Mouse (Mus musculus) CH12.LX (cell line): ENCODE data around the gene Cdkn2aipnl. TPM values are rescaled to one million over a fixed set of nuclear protein-coding genes. Genes with fewer than 3 reads are reported as not detected.
A peak's percentile ranks its signal among the peaks of the same experiment; 100 is the strongest.

Experiments
- DNase-seq: peaks from one replicate; pipeline ENCODE4 v3.0.0-alpha.2; 2013; ENCODE audit errors: extremely low read depth
- H3K27ac ChIP-seq: 2 replicates; pipeline ENCODE4 v1.5.1; 2012; ENCODE audit warnings: low read depth, mild to moderate bottlenecking, control low read depth, moderate library complexity; ENCODE audit not compliant: insufficient read depth
- H3K27me3 ChIP-seq: replicated peaks from 2 replicates; pipeline ENCODE3; 2012; ENCODE audit warnings: inconsistent platforms
- H3K36me3 ChIP-seq, 2 experiments: replicated peaks in 1 of 2; 2 replicates each; pipeline versions ENCODE3 to v1.6.1; 2012; ENCODE audit warnings: inconsistent platforms in 1 of 2, low read length in 1 of 2, mild to moderate bottlenecking in 1 of 2, mixed read lengths in 1 of 2, moderate library complexity in 1 of 2; ENCODE audit not compliant: control insufficient read depth in 1 of 2, insufficient read depth in 1 of 2
- H3K4me1 ChIP-seq, 2 experiments: 2 replicates each; pipeline ENCODE4 v1.6.1; 2012; ENCODE audit warnings: inconsistent platforms in 1 of 2, moderate library complexity in 1 of 2; ENCODE audit not compliant: insufficient read depth in 2 of 2, control insufficient read depth in 1 of 2
- H3K4me2 ChIP-seq: 2 replicates; pipeline ENCODE4 v1.6.1; 2012; ENCODE audit warnings: low read depth, mild to moderate bottlenecking, control low read depth; ENCODE audit not compliant: poor library complexity, insufficient read depth, severe bottlenecking
- H3K4me3 ChIP-seq, 3 experiments: fragments of 150-350 bp in 1 of 3; sonication (generic) in 1 of 3; replicated peaks in 1 of 3; 2 replicates each; pipeline versions ENCODE3 to v1.5.1; 2011 to 2012; ENCODE audit warnings: low read depth in 2 of 3, low read length in 2 of 3, mild to moderate bottlenecking in 2 of 3, moderate library complexity in 2 of 3, control low read depth in 1 of 3, improper control_type of control experiment in 1 of 3, inconsistent platforms in 1 of 3, mixed read lengths in 1 of 3; ENCODE audit not compliant: poor library complexity in 1 of 3
- H3K79me2 ChIP-seq: replicated peaks from 2 replicates; pipeline ENCODE4 v1.6.1; 2012; ENCODE audit warnings: mild to moderate bottlenecking, moderate library complexity; ENCODE audit not compliant: control insufficient read depth, poor library complexity, insufficient read depth, severe bottlenecking; ENCODE audit errors: extremely low read depth
- H3K9ac ChIP-seq: 2 replicates; pipeline ENCODE4 v1.6.1; 2012; ENCODE audit warnings: low read depth, mild to moderate bottlenecking, control low read depth, moderate library complexity; ENCODE audit not compliant: insufficient read depth
- H3K9me3 ChIP-seq: replicated peaks from 2 replicates; pipeline ENCODE3; 2012; ENCODE audit warnings: low read length, inconsistent platforms, mixed read lengths
- BHLHE40 ChIP-seq: IDR thresholded peaks from 2 replicates; pipeline ENCODE4 v1.6.1; 2011; ENCODE audit warnings: mild to moderate bottlenecking, low read depth, low read length, improper control_type of control experiment
- CHD1 ChIP-seq: IDR thresholded peaks from 2 replicates; pipeline ENCODE4 v1.6.1; 2012; ENCODE audit warnings: low read depth, low read length, improper control_type of control experiment, inconsistent platforms
- CHD2 ChIP-seq: IDR thresholded peaks from 2 replicates; pipeline ENCODE4 v1.6.1; 2011; ENCODE audit warnings: low read length, improper control_type of control experiment
- CTCF ChIP-seq, 2 experiments: IDR thresholded peaks in 1 of 2; conservative IDR thresholded peaks in 1 of 2; 2 replicates each; pipeline ENCODE4 v1.5.1; 2011 to 2012; ENCODE audit warnings: low read depth in 2 of 2, low read length in 2 of 2, improper control_type of control experiment in 1 of 2, inconsistent platforms in 1 of 2, mild to moderate bottlenecking in 1 of 2, moderate library complexity in 1 of 2
- E2F4 ChIP-seq: IDR thresholded peaks from 2 replicates; pipeline ENCODE4 v1.6.1; 2011; ENCODE audit warnings: low read depth, low read length, improper control_type of control experiment; ENCODE audit not compliant: insufficient replicate concordance
- ELF1 ChIP-seq: IDR thresholded peaks from 2 replicates; pipeline ENCODE4 v1.6.1; 2014; ENCODE audit warnings: low read depth, mild to moderate bottlenecking, inconsistent platforms, low read length, improper control_type of control experiment
- EP300 ChIP-seq: IDR thresholded peaks from 2 replicates; pipeline ENCODE4 v1.6.1; 2011; ENCODE audit warnings: low read length, improper control_type of control experiment
- ETS1 ChIP-seq: conservative IDR thresholded peaks from 2 replicates; pipeline ENCODE4 v1.6.1; 2012; ENCODE audit warnings: low read depth, mild to moderate bottlenecking, inconsistent platforms, low read length, improper control_type of control experiment, moderate library complexity
- GABPA ChIP-seq: IDR thresholded peaks from 2 replicates; pipeline ENCODE4 v1.6.1; 2012; ENCODE audit warnings: low read depth, low read length, improper control_type of control experiment, inconsistent platforms; ENCODE audit not compliant: insufficient replicate concordance
- HCFC1 ChIP-seq: IDR thresholded peaks from 2 replicates; pipeline ENCODE4 v1.6.1; 2012; ENCODE audit warnings: low read depth, mild to moderate bottlenecking, inconsistent platforms, low read length, improper control_type of control experiment
- IRF4 ChIP-seq: IDR thresholded peaks from 2 replicates; pipeline ENCODE4 v1.6.1; 2014; ENCODE audit warnings: low read depth, mild to moderate bottlenecking, inconsistent platforms, low read length, improper control_type of control experiment
- JUN ChIP-seq: IDR thresholded peaks from 2 replicates; pipeline ENCODE4 v1.6.1; 2011; ENCODE audit warnings: low read depth, mild to moderate bottlenecking, low read length, improper control_type of control experiment, moderate library complexity; ENCODE audit not compliant: insufficient read depth
- JUND ChIP-seq: conservative IDR thresholded peaks from 2 replicates; pipeline ENCODE4 v1.6.1; 2011; ENCODE audit warnings: low read depth, low read length, improper control_type of control experiment
- KAT2A ChIP-seq: IDR thresholded peaks from 2 replicates; pipeline ENCODE4 v1.6.1; 2012; ENCODE audit warnings: low read length, improper control_type of control experiment, inconsistent platforms; ENCODE audit not compliant: insufficient replicate concordance
- MAFK ChIP-seq: IDR thresholded peaks from 2 replicates; pipeline ENCODE4 v1.6.1; 2011; ENCODE audit warnings: low read length, improper control_type of control experiment; ENCODE audit not compliant: insufficient replicate concordance
- MAX ChIP-seq: IDR thresholded peaks from 2 replicates; pipeline ENCODE4 v1.6.1; 2011; ENCODE audit warnings: low read length, improper control_type of control experiment
- MAZ ChIP-seq: IDR thresholded peaks from 2 replicates; pipeline ENCODE4 v1.6.1; 2012; ENCODE audit warnings: low read depth, mild to moderate bottlenecking, inconsistent platforms, low read length, improper control_type of control experiment, moderate library complexity
- MEF2A ChIP-seq: IDR thresholded peaks from 2 replicates; pipeline ENCODE4 v1.6.1; 2014; ENCODE audit warnings: low read depth, mild to moderate bottlenecking, inconsistent platforms, low read length, improper control_type of control experiment, borderline replicate concordance
- MYC ChIP-seq: IDR thresholded peaks from 2 replicates; pipeline ENCODE4 v1.6.1; 2011; ENCODE audit warnings: low read depth, mild to moderate bottlenecking, improper control_type of control experiment, low read length
- NELFE ChIP-seq: IDR thresholded peaks from 2 replicates; pipeline ENCODE4 v1.6.1; 2011; ENCODE audit warnings: low read depth, low read length, improper control_type of control experiment
- PAX5 ChIP-seq: IDR thresholded peaks from 2 replicates; pipeline ENCODE4 v1.6.1; 2012; ENCODE audit warnings: low read length, inconsistent platforms, mixed read lengths
- POLR2A ChIP-seq: IDR thresholded peaks from 2 replicates; pipeline ENCODE4 v1.6.1; 2011; ENCODE audit warnings: low read depth, mild to moderate bottlenecking, improper control_type of control experiment, low read length
- POLR2AphosphoS2 ChIP-seq: IDR thresholded peaks from 2 replicates; pipeline ENCODE4 v1.6.1; 2011; ENCODE audit warnings: low read depth, low read length, improper control_type of control experiment
- RAD21 ChIP-seq: IDR thresholded peaks from 2 replicates; pipeline ENCODE4 v1.6.1; 2011; ENCODE audit warnings: low read depth, mild to moderate bottlenecking, low read length, improper control_type of control experiment, moderate library complexity
- RCOR1 ChIP-seq: conservative IDR thresholded peaks from 2 replicates; pipeline ENCODE4 v1.6.1; 2012; ENCODE audit warnings: low read depth, mild to moderate bottlenecking, inconsistent platforms, low read length, improper control_type of control experiment
- SIN3A ChIP-seq: IDR thresholded peaks from 2 replicates; pipeline ENCODE4 v1.6.1; 2012; ENCODE audit warnings: low read length, improper control_type of control experiment, inconsistent platforms
- SMC3 ChIP-seq: IDR thresholded peaks from 2 replicates; pipeline ENCODE4 v1.6.1; 2011; ENCODE audit warnings: low read depth, low read length, improper control_type of control experiment
- TBP ChIP-seq: conservative IDR thresholded peaks from 2 replicates; pipeline ENCODE4 v1.6.1; 2011; ENCODE audit warnings: low read depth, low read length, improper control_type of control experiment
- TCF12 ChIP-seq: IDR thresholded peaks from 2 replicates; pipeline ENCODE4 v1.6.1; 2014; ENCODE audit warnings: low read depth, mild to moderate bottlenecking, inconsistent platforms, low read length, improper control_type of control experiment
- UBTF ChIP-seq: IDR thresholded peaks from 2 replicates; pipeline ENCODE4 v1.6.1; 2012; ENCODE audit warnings: low read depth, mild to moderate bottlenecking, inconsistent platforms, low read length, improper control_type of control experiment, moderate library complexity
- USF1 ChIP-seq: IDR thresholded peaks from 2 replicates; pipeline ENCODE4 v1.6.1; 2014; ENCODE audit warnings: low read depth, mild to moderate bottlenecking, inconsistent platforms, low read length, improper control_type of control experiment
- USF2 ChIP-seq: conservative IDR thresholded peaks from 2 replicates; pipeline ENCODE4 v1.6.1; 2011; ENCODE audit warnings: low read depth, low read length, improper control_type of control experiment
- ZC3H11A ChIP-seq: IDR thresholded peaks from 2 replicates; pipeline ENCODE4 v1.6.1; 2012; ENCODE audit warnings: low read depth, mild to moderate bottlenecking, inconsistent platforms, low read length, improper control_type of control experiment
- ZKSCAN1 ChIP-seq: IDR thresholded peaks from 2 replicates; pipeline ENCODE4 v1.6.1; 2012; ENCODE audit warnings: low read depth, inconsistent platforms, low read length, improper control_type of control experiment, borderline replicate concordance
- ZMIZ1 ChIP-seq: IDR thresholded peaks from 2 replicates; pipeline ENCODE4 v1.6.1; 2012; ENCODE audit warnings: low read depth, mild to moderate bottlenecking, inconsistent platforms, low read length, improper control_type of control experiment
- ZNF384 ChIP-seq: IDR thresholded peaks from 2 replicates; pipeline ENCODE4 v1.6.1; 2012; ENCODE audit warnings: low read depth, low read length, improper control_type of control experiment, inconsistent platforms
- dilution Hi-C: fragments of 300-500 bp; cut with MboI; formaldehyde crosslinking; loops from 2 replicates; pipeline ENCODE4 v1.14.3; 2020; ENCODE audit warnings: low sequenced_read_pairs; ENCODE audit not compliant: extremely low pct_unique_long_range_greater_than_20kb, extremely low pct_ligation_motif_present
- in situ Hi-C: fragments of 300-500 bp; cut with MboI; formaldehyde crosslinking; loops from 3 replicates; pipeline ENCODE4 v1.14.3; 2019; ENCODE audit warnings: low sequenced_read_pairs, low pct_ligation_motif_present, low pct_unique_long_range_greater_than_20kb, mixed read lengths
- polyA plus RNA-seq: library from polyadenylated mRNA; unstranded; fragments of >175 nt; gene quantifications from 2 replicates; pipeline ENCODE4 v1.2.1, GENCODE M21; 2012; ENCODE audit warnings: low read depth; ENCODE audit not compliant: insufficient read length
- total RNA-seq, 2 experiments: library from RNA; depleted of rRNA; stranded (reverse); fragments of 300-350 nt in 1 of 2; fragments of >200 nt in 1 of 2; gene quantifications; 2 replicates each; pipeline ENCODE4 v1.2.3; 2012 to 2014

The Cdkn2aipnl gene
- total RNA-seq (2012; rRNA removed) (170 and 172 TPM in 2 replicates), total RNA-seq (2014; rRNA removed) (256 and 271 TPM in 2 replicates), polyA plus RNA-seq (200 and 219 TPM in 2 replicates)

- H3K4me3 ChIP-seq, result peak within 1 kb of the TSS; percentile 71 to 75 (median 75)
- peaks cover 5 to 30% of the 10 kb centered on the region in 2 experiments; a peak in 3 of 4 replicates for H3K4me1 ChIP-seq
- peaks cover 30 to 36% of the 10 kb centered on the region in 2 experiments for H3K36me3 ChIP-seq
- dilution Hi-C loops, result no loop called here
- H3K27me3 ChIP-seq, result no peaks in the 10 kb centered on the region
- peak within 1 kb of the TSS; percentile 77 for H3K9ac ChIP-seq
- H3K79me2 ChIP-seq, result peaks cover 25% of the 10 kb centered on the region
- H3K9me3 ChIP-seq, result peaks cover 10% of the 10 kb centered on the region
- in situ Hi-C loops, result loop anchor here (10.0 kb wide), 1 partner anchor 143 kb away; no protein-coding TSS in a partner anchor
- peak within 1 kb of the TSS; percentile 82 for H3K4me2 ChIP-seq
- peak; percentile 96 for DNase-seq
- peak within 1 kb of the TSS; percentile 63 for H3K27ac ChIP-seq
- TF ChIP-seq CHD1, result peak; percentile 71; the same call in 1 of the 2 replicates
- no peak for TF ChIP-seq PAX5
- peak; percentile 86 for TF ChIP-seq USF1
- no peak for TF ChIP-seq JUND
- TF ChIP-seq MAX, result peak; percentile 98
- no peak; the same call in 1 of the 2 replicates for TF ChIP-seq JUN
- TF ChIP-seq EP300, result no peak
- TF ChIP-seq POLR2AphosphoS2, result no peak
- peak; percentile 79 for TF ChIP-seq MYC
- TF ChIP-seq TCF12, result peak; percentile 98
- peak; percentile 88 for TF ChIP-seq ZMIZ1
- TF ChIP-seq E2F4, result 0 out of 2 replicates have a peak, but pooled peaks have one; percentile 58
- peak; percentile 95; the same call in 1 of the 2 replicates for TF ChIP-seq UBTF
- TF ChIP-seq ELF1, result peak; percentile 81
- TF ChIP-seq USF2, result peak; percentile 86
- TF ChIP-seq CTCF (conservative IDR thresholded peaks at IDR 0.05 in 1 of 2, IDR thresholded peaks at IDR 0.05 in 1 of 2; ENCODE audit: low read depth in 2 of 2, low read length in 2 of 2), result peak; percentile 22 to 99; a peak in 3 of 4 replicates
- peak; percentile 92 for TF ChIP-seq HCFC1
- peak; percentile 63 for TF ChIP-seq CHD2
- peak; percentile 74 for TF ChIP-seq ETS1
- peak; percentile 81; the same call in 1 of the 2 replicates for TF ChIP-seq RCOR1
- TF ChIP-seq SMC3, result peak; percentile 99
- peak; percentile 74 for TF ChIP-seq RAD21
- TF ChIP-seq ZKSCAN1, result no peak
- TF ChIP-seq TBP, result 0 out of 2 replicates have a peak, but pooled peaks have one; percentile 39
- peak; percentile 67 for TF ChIP-seq ZNF384
- TF ChIP-seq GABPA, result peak; percentile 99
- peak; percentile 90 for TF ChIP-seq NELFE
- peak; percentile 89 for TF ChIP-seq ZC3H11A
- peak; percentile 94 for TF ChIP-seq MEF2A
- TF ChIP-seq POLR2A, result peak; percentile 86
- TF ChIP-seq MAZ, result peak; percentile 86
- TF ChIP-seq BHLHE40, result peak; percentile 78
- TF ChIP-seq KAT2A, result peak; percentile 92; the same call in 1 of the 2 replicates
- peak; percentile 44; the same call in 1 of the 2 replicates for TF ChIP-seq MAFK
- peak; percentile 92 for TF ChIP-seq IRF4
- peak; percentile 96 for TF ChIP-seq SIN3A
Observed at GRCm38 (mm10) chr11:51967443-51968401, at the start of gene Cdkn2aipnl. Gene Cdkn2aipnl, plus strand, starts transcription at chr11:51967661.
